In the genomic region with DNA sequence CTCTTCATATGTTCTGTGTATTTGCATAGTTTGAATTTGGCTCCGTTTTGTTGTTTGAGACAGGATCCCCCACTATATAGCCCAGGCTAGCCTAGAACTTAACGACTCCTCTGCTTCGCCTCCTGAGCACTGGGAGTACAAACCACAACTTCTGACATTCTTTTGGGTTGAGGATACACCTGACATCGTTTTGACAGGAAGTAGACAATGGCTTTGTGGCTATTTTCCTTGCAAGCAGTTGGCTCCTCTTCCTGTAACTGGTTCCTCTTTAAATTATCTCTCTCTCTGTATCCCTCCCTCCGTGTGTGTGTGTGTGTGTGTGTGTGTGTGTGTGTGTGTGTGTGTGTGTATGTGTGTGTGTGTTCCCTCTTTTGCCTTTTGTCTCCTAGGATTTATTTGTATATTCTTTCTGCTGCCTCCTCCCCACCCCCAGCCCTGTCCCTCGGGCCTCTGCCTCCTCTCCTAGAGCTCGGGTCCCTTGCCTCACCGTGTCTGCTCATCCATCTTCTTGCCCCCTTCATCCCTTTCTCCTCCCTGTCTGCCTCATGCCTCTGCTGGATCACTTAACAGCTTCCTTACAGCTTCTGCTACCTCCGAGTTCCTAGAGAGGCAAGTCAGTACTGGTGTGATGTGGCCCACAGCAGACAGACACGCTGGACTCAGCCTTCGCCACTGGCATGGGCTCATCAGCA, we compare ENCODE assay signal across 8 mouse cellular contexts. TPM values are rescaled to one million over a fixed set of nuclear protein-coding genes. Genes with fewer than 3 reads are reported as not detected.
A peak's percentile ranks its signal among the peaks of the same experiment; 100 is the strongest.
DNase-seq lines count a peak whose midpoint lies in the region; ATAC-seq and TF ChIP-seq lines count a peak whose summit lies in the region.

No protein-coding gene starts in this region.

- H3K9me3 ChIP-seq in heart, embryonic 16.5 days (replicated peaks; ENCODE audit: control insufficient read depth, low read length) = no peaks in the 10 kb centered on the region
- H3K9me3 ChIP-seq in CH12.LX (replicated peaks; ENCODE audit: low read length) = no peaks in the 10 kb centered on the region
- no peaks in the 10 kb centered on the region for H3K9me3 ChIP-seq in hindbrain, embryonic 12.5 days (replicated peaks)

- H3K27me3 ChIP-seq in heart, embryonic 16.5 days (ENCODE audit: control insufficient read depth, insufficient read depth, low read length) = no peaks in the 10 kb centered on the region
- H3K27me3 ChIP-seq in CH12.LX (replicated peaks) = no peaks in the 10 kb centered on the region
- H3K27me3 ChIP-seq in hindbrain, embryonic 12.5 days = no peaks in the 10 kb centered on the region; the same call in 1 of the 2 replicates

- dilution Hi-C loops in CH12.LX (cut with MboI; ENCODE audit: extremely low pct_ligation_motif_present, extremely low pct_unique_long_range_greater_than_20kb, low sequenced_read_pairs) = no loop called here

- H3K9ac ChIP-seq in heart, embryonic 16.5 days (ENCODE audit: low read length) = no peak overlapping the region
- H3K9ac ChIP-seq in CH12.LX (ENCODE audit: insufficient read depth, low read depth) = no peak overlapping the region
- no peak overlapping the region for H3K9ac ChIP-seq in hindbrain, embryonic 12.5 days

- no peak for TF ChIP-seq RAD21 in CH12.LX (IDR thresholded peaks at IDR 0.05; ENCODE audit: low read depth, low read length)

- 55% methylated on average over 10 of the region's 11 CpGs for WGBS in heart, embryonic 16.5 days
- WGBS in hindbrain, embryonic 12.5 days = 56% methylated on average over 10 of the region's 11 CpGs

- intact Hi-C loops in heart, postnatal 14 days (cut with DNase I) = loop anchor here (2.0 kb wide), 1 partner anchor 20 kb away; no protein-coding TSS in a partner anchor

- no peak overlapping the region for H3K4me3 ChIP-seq in heart, embryonic 16.5 days (ENCODE audit: low read length)
- H3K4me3 ChIP-seq in CH12.LX (replicated peaks in 1 of 3; ENCODE audit: low read depth in 2 of 3, low read length in 2 of 3, poor library complexity in 1 of 3) = no peak overlapping the region
- H3K4me3 ChIP-seq in hindbrain, embryonic 12.5 days = no peak overlapping the region

- H3K4me2 ChIP-seq in heart, embryonic 16.5 days (ENCODE audit: low read depth, low read length) = no peak overlapping the region
- no peak overlapping the region for H3K4me2 ChIP-seq in CH12.LX (ENCODE audit: insufficient read depth, low read depth, poor library complexity, severe bottlenecking)
- H3K4me2 ChIP-seq in hindbrain, embryonic 12.5 days (replicated peaks) = no peak overlapping the region

- no peak for TF ChIP-seq EP300 in CH12.LX (IDR thresholded peaks at IDR 0.05; ENCODE audit: low read length)

- in situ Hi-C loops in CH12.LX (cut with MboI; ENCODE audit: low pct_ligation_motif_present, low pct_unique_long_range_greater_than_20kb, low sequenced_read_pairs) = no loop called here

- no peak for TF ChIP-seq CTCF in CH12.LX (conservative IDR thresholded peaks at IDR 0.05 in 1 of 2, IDR thresholded peaks at IDR 0.05 in 1 of 2; ENCODE audit: low read depth in 2 of 2, low read length in 2 of 2)

- no peak for DNase-seq in heart, postnatal 14 days
- peak; percentile 34 for DNase-seq in CH12.LX (ENCODE audit: extremely low read depth)
- DNase-seq in left cerebral cortex, adult 8-10 months (ENCODE audit: low spot score in 2 of 2) = no peak
- no peak for DNase-seq in ovary, postnatal 36 days (ENCODE audit: low spot score)
- no peak for DNase-seq in urinary bladder, postnatal 14 days (ENCODE audit: low spot score)

- H3K27ac ChIP-seq in heart, embryonic 16.5 days (ENCODE audit: low read length) = peak overlapping the region; percentile 75
- no peak overlapping the region for H3K27ac ChIP-seq in CH12.LX (ENCODE audit: insufficient read depth, low read depth)
- peak overlapping the region; percentile 67 for H3K27ac ChIP-seq in hindbrain, embryonic 12.5 days

- H3K36me3 ChIP-seq in heart, embryonic 16.5 days (ENCODE audit: control insufficient read depth, insufficient read depth) = no peaks in the 10 kb centered on the region
- peaks cover 2 to 32% of the 10 kb centered on the region in 2 experiments for H3K36me3 ChIP-seq in CH12.LX (replicated peaks in 1 of 2; ENCODE audit: control insufficient read depth in 1 of 2, insufficient read depth in 1 of 2, low read length in 1 of 2)
- H3K36me3 ChIP-seq in hindbrain, embryonic 12.5 days = no peaks in the 10 kb centered on the region

- no peaks in the 10 kb centered on the region for H3K79me2 ChIP-seq in CH12.LX (replicated peaks; ENCODE audit: control insufficient read depth, extremely low read depth, insufficient read depth, poor library complexity, severe bottlenecking)

- ATAC-seq in heart, embryonic 16.5 days (replicated peaks; ENCODE audit: extremely low read depth, insufficient read depth, low FRiP score) = peak; percentile 31
- ATAC-seq in hindbrain, embryonic 12.5 days (ENCODE audit: low FRiP score) = no peak
- peak; percentile 82 for ATAC-seq in megakaryocyte progenitor cell, adult 5-6 weeks (replicated peaks; ENCODE audit: poor library complexity)

- peaks cover 17% of the 10 kb centered on the region for H3K4me1 ChIP-seq in heart, embryonic 16.5 days (ENCODE audit: control insufficient read depth, insufficient read depth, low read length)
- H3K4me1 ChIP-seq in CH12.LX (ENCODE audit: control insufficient read depth in 1 of 2, insufficient read depth in 2 of 2) = peaks cover 4 to 17% of the 10 kb centered on the region in 2 experiments
- peaks cover 40% of the 10 kb centered on the region for H3K4me1 ChIP-seq in hindbrain, embryonic 12.5 days

- TF ChIP-seq POLR2A in CH12.LX (IDR thresholded peaks at IDR 0.05; ENCODE audit: low read depth, low read length) = no peak

TF ChIP-seq in CH12.LX, 34 proteins besides CTCF, POLR2A, EP300 and RAD21:
- no peak for TF ChIP-seq ZKSCAN1 (IDR thresholded peaks at IDR 0.05; ENCODE audit: borderline replicate concordance, low read depth, low read length)
- no peak for TF ChIP-seq NELFE (IDR thresholded peaks at IDR 0.05; ENCODE audit: low read depth, low read length)
- no peak for TF ChIP-seq ELF1 (IDR thresholded peaks at IDR 0.05; ENCODE audit: low read depth, low read length)
- no peak for TF ChIP-seq MAX (IDR thresholded peaks at IDR 0.05; ENCODE audit: low read length)
- TF ChIP-seq POLR2AphosphoS2 (IDR thresholded peaks at IDR 0.05; ENCODE audit: low read depth, low read length) = no peak
- TF ChIP-seq ZMIZ1 (IDR thresholded peaks at IDR 0.05; ENCODE audit: low read depth, low read length) = no peak
- no peak for TF ChIP-seq CHD2 (IDR thresholded peaks at IDR 0.05; ENCODE audit: low read length)
- TF ChIP-seq MYC (IDR thresholded peaks at IDR 0.05; ENCODE audit: low read depth, low read length) = no peak
- no peak for TF ChIP-seq SMC3 (IDR thresholded peaks at IDR 0.05; ENCODE audit: low read depth, low read length)
- no peak for TF ChIP-seq TCF12 (IDR thresholded peaks at IDR 0.05; ENCODE audit: low read depth, low read length)
- no peak for TF ChIP-seq KAT2A (IDR thresholded peaks at IDR 0.05; ENCODE audit: insufficient replicate concordance, low read length)
- no peak for TF ChIP-seq E2F4 (IDR thresholded peaks at IDR 0.05; ENCODE audit: insufficient replicate concordance, low read depth, low read length)
- no peak for TF ChIP-seq SIN3A (IDR thresholded peaks at IDR 0.05; ENCODE audit: low read length)
- no peak for TF ChIP-seq USF2 (conservative IDR thresholded peaks at IDR 0.05; ENCODE audit: low read depth, low read length)

RNA-seq across cellular contexts. Expression of gene Alg14, which starts 53.5 kb away (rescaled TPM):
- 37.9 and 39.8 TPM in 2 replicates for polyA plus RNA-seq in heart, embryonic 16.5 days (2015; fragmentation: Nextera tagmentation; extraction: Ambion mirVana)
- 10 to 100 TPM; 14.4 to 15.1 TPM for total RNA-seq in heart, postnatal 14 days (2021)
- total RNA-seq in CH12.LX (2012; rRNA removed) = 5.0 and 6.3 TPM in 2 replicates
- total RNA-seq in CH12.LX (2014; rRNA removed) = 6.0 and 7.6 TPM in 2 replicates
- polyA plus RNA-seq in CH12.LX (2012; ENCODE audit: insufficient read length, low read depth) = 8.3 and 10.2 TPM in 2 replicates
- 28.7 and 38.5 TPM in 2 replicates for polyA plus RNA-seq in hindbrain, embryonic 12.5 days (2016; fragmentation: Nextera tagmentation; extraction: Ambion mirVana)
- 16.0 and 24.2 TPM in 2 replicates for total RNA-seq in megakaryocyte progenitor cell, adult 5-6 weeks (2015)
- 12.2 and 16.5 TPM in 2 replicates for total RNA-seq in megakaryocyte progenitor cell, adult 5-6 weeks (2017)
- total RNA-seq in left cerebral cortex, adult 8-10 months (2022) = 10 to 100 TPM; 11.7 to 16.2 (median 14.8) TPM
